Mouse (Mus musculus) neutrophil, adult 83 days (primary cell): ENCODE measurements around the gene Dpp3. TPM values are rescaled to one million over a fixed set of nuclear protein-coding genes. Genes with fewer than 3 reads are reported as not detected.

Experiments
- total RNA-seq, 2 experiments: library from RNA; stranded (reverse); gene quantifications; one replicate each; pipeline ENCODE4 v1.2.4; 2023

Dpp3 gene
- total RNA-seq: 10 to 100 TPM; 48.8 to 53.1 TPM

GRCm38 (mm10) chr19:4927904-4928531 is at the start of gene Dpp3:
Gene Dpp3, minus strand, starts transcription at chr19:4928287.

GRCm38 (mm10) chr19:4961928-4962601 is 34.0 kb upstream of the Dpp3 start, which contains the start of gene Mrpl11:
Gene Mrpl11, plus strand, starts transcription at chr19:4962147.

DNA sequence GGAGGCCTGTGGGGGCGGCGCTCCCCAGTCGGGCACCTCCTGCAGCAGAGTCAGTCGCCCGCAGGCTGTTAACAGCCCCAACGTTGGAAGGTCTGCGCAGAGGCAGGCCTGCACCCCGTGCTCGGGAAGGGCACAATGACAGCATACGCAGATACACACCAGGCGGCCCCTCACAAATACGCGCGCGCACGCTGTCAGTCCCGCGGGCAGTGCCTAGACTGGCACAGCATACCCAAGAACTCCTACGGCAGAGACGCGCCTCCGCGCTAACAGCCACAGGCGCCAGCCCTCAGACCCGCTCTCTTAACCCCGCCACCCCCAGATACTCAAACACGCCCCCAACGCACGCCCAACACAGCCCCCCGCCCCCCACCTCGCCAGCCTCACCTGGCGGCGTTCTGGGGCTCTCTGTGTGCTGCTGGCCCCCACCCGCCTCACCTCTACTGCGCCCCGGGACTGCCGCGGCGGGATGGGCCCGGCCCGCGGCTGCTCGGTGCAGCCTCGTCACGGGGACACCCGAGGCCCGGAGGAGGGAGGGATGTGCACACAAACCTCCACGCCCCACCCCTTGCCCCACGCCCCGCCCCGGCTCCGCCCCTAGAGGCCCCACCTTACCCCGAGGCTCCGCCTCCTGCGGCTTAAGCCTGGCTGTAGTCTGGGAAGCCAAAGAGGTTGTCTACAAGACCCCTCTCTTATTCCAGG is 14.6 kb upstream of the Dpp3 start, which contains the start of gene Peli3:
Gene Peli3 (minus strand): TSS at position 577 of the 702 bp plus-strand sequence.

DNA sequence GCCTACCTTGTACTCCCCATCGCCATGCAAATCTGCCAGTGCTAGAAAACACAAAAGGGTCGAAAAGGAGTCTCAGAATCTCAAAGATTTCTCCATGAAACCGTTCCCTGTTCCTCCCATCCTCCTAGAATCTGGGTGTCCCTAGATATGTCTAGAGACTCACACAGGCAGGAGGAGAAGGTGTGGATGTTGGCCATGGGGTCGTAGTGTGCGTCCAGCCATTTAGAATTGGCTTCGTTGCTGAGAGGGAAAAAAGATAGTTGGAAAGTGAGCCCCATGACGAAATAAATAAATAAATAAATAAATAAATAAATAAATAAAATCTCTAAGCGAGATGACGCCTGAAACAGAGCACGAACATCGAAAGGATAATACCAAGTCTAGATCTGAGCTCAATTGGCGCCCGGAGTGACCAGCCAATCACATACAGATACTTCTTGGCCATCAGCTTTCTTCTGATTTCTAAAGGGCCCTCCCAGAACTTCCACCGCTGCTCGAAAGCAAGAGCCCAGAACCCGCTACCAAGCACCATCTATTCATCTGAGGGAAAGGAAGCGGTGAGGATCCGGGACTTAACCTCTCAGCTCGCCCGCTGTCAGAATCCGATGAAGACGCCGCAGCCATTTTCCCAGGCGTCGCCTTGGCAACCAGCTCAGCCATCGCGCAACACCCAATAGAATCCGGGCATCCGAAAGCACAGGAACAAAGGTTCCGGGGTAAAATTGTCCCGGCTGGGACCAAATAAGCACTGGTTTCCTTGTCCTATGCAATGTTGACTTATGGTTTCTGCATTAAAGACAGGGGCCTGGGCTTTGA is 21.9 kb downstream of the Dpp3 start, which contains the start of gene Bbs1:
Gene Bbs1 (minus strand): TSS at position 650 of the 816 bp plus-strand sequence.

DNA sequence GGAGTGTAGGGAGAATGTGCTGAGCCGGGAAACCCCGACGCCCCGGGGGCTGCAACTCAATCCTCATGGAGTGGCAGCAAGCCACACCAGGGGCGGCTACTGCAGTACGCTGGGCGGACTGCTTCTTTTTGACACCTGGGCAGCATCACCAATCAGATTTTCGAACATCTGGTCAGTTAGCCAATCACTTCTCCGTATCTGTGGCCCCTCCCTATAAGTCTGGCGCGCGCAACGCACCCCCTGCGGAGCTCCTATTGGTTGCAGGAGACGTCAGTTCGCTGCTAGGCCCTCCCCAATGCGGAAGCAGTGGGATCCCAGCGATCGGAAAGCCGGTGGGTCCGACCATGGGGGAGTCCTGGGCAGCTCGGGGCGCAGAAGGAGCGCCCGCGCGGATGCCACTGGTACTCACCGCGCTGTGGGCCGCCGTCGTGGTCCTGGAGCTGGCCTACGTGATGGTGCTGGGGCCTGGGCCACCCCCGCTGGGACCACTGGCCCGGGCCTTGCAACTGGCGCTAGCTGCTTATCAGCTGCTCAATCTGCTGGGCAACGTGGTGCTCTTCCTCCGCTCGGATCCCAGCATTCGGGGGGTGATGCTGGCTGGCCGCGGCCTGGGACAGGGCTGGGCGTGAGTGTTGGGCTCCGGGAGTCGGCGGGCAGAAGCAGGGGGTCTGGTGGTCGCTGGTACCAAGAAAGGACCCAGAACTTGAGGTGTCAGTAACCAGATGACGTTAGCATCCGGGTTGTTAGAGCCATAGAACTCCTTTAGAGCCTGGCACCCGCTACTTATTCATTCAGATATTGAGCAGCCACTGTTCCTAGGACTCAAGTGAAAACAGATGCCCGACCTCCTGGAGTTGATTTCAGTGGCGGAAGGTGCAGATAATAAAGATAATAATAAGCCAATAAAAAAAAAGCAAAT is 49.4 kb downstream of the Dpp3 start, which contains the start of gene Zdhhc24:
Gene Zdhhc24 (plus strand): TSS at position 264 of the 919 bp plus-strand sequence.

GRCm38 (mm10) chr19:4877785-4878184 is 50.3 kb downstream of the Dpp3 start, which contains the start of gene Actn3:
Gene Actn3, minus strand, starts transcription at chr19:4877909.

Other genes starting within 250 kb of the Dpp3 start
- gene Gm960, start 229.6 kb downstream of the Dpp3 start, total RNA-seq: not detected
- gene Sptbn2, start 217.1 kb downstream of the Dpp3 start, total RNA-seq: under 1 TPM in 1 of 2 experiments, not detected in 1; 0.49 TPM
- gene Rbm4b, start 171.8 kb downstream of the Dpp3 start, total RNA-seq: 1 to 10 TPM; 4.8 to 7.0 TPM
- gene Rbm4, start 134.4 kb downstream of the Dpp3 start, total RNA-seq: 10 to 100 TPM; 39.5 to 45.5 TPM
- gene Gm21992, start 116.7 kb downstream of the Dpp3 start, total RNA-seq: 10 to 100 TPM; 12.1 to 12.5 TPM
- 10 to 100 TPM; 49.8 to 56.3 TPM for gene Rbm14, start 116.7 kb downstream of the Dpp3 start, total RNA-seq
- 10 to 100 TPM; 14.6 to 15.8 TPM for gene Ccs, start 89.0 kb downstream of the Dpp3 start, total RNA-seq
- not detected for gene Ccdc87, start 88.9 kb downstream of the Dpp3 start, total RNA-seq
- 1 to 10 TPM; 1.8 to 5.3 TPM for gene Ctsf, start 73.2 kb downstream of the Dpp3 start, total RNA-seq
- under 1 TPM; 0.75 TPM for gene Actn3, start 50.4 kb downstream of the Dpp3 start, total RNA-seq
- gene Zdhhc24, start 49.6 kb downstream of the Dpp3 start, total RNA-seq: 1 to 10 TPM; 6.6 to 7.5 TPM
- gene Bbs1, start 21.7 kb downstream of the Dpp3 start, total RNA-seq: 1 to 10 TPM in 1 of 2 experiments, under 1 TPM in 1; 0.99 to 1.5 TPM
- under 1 TPM in 1 of 2 experiments, not detected in 1; 0.15 TPM for gene Peli3, start 14.8 kb upstream of the Dpp3 start, total RNA-seq
- gene Mrpl11, start 33.9 kb upstream of the Dpp3 start, total RNA-seq: 10 to 100 TPM; 10.8 to 17.3 TPM
- under 1 TPM in 1 of 2 experiments, not detected in 1; 0.13 TPM for gene Npas4, start 62.0 kb upstream of the Dpp3 start, total RNA-seq
- 1 to 10 TPM in 1 of 2 experiments, under 1 TPM in 1; 0.75 to 1.1 TPM for gene Slc29a2, start 95.6 kb upstream of the Dpp3 start, total RNA-seq
- 1 to 10 TPM; 5.2 to 5.8 TPM for gene B4gat1, start 110.5 kb upstream of the Dpp3 start, total RNA-seq
- gene AC124502.3, start 110.6 kb upstream of the Dpp3 start, total RNA-seq: 1 to 10 TPM in 1 of 2 experiments, not detected in 1; 1.1 TPM
- 10 to 100 TPM; 28.7 to 34.4 TPM for gene Brms1, start 113.1 kb upstream of the Dpp3 start, total RNA-seq
- under 1 TPM; 0.66 to 0.97 TPM for gene Rin1, start 122.2 kb upstream of the Dpp3 start, total RNA-seq
- gene Cd248, start 139.8 kb upstream of the Dpp3 start, total RNA-seq: under 1 TPM; 0.13 to 0.15 TPM
- under 1 TPM in 1 of 2 experiments, not detected in 1; 0.15 TPM for gene Tmem151a, start 157.2 kb upstream of the Dpp3 start, total RNA-seq
- gene Yif1a, start 160.3 kb upstream of the Dpp3 start, total RNA-seq: 10 to 100 TPM; 12.3 to 13.7 TPM
- 1 to 10 TPM in 1 of 2 experiments, under 1 TPM in 1; 0.51 to 1.2 TPM for gene Cnih2, start 170.2 kb upstream of the Dpp3 start, total RNA-seq
- 100 to 1,000 TPM; 129 to 130 TPM for gene Rab1b, start 178.8 kb upstream of the Dpp3 start, total RNA-seq
- gene Klc2, start 190.3 kb upstream of the Dpp3 start, total RNA-seq: 10 to 100 TPM; 10.2 to 11.9 TPM